Mouse (Mus musculus) ES-Bruce4 (cell line): Measurements from ENCODE around the gene Hhipl1.

Experiments used
- CTCF ChIP-seq: IDR thresholded peaks from one replicate; pipeline ENCODE4 v1.8.1; 2011; ENCODE audit warnings: low read depth, low read length
- EP300 ChIP-seq: IDR thresholded peaks from 2 replicates; pipeline ENCODE4 v1.6.1; 2011; ENCODE audit warnings: low read depth, low read length; ENCODE audit not compliant: insufficient read depth
- POLR2A ChIP-seq: IDR thresholded peaks from one replicate; pipeline ENCODE4 v1.8.1; 2011; ENCODE audit warnings: low read length; ENCODE audit not compliant: insufficient read depth

DNA sequence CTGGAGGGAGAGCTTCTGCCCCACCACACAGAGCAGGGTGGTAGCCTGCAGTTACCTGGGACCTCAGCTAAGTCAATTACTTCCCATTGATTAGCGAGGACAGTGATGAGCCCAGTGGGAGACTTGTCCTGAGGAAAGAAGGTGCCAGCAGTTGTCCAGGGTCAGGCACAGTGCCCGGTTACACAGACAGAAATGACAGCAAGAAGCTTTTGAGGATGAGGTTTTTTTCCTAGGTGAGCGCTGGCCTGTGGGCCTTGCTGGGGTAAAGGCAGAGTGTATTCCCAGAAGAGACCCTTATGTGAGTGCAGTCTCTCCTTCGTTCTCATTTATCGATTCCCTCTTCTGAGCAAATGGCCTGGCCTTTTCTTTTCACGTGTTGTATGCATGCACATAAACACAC is 10.6 kb downstream of the Hhipl1 start:
- TF ChIP-seq POLR2A (no peak), CTCF (no peak), EP300 (no peak)
